Mouse (Mus musculus) limb, embryonic 14.5 days (tissue): ENCODE measurements around the gene Yju2. TPM values are rescaled to one million over a fixed set of nuclear protein-coding genes. Genes with fewer than 3 reads are reported as not detected.

Experiments used
- ATAC-seq: fragments of 200-750 bp; cut with Nextera tagmentation; 2 replicates; pipeline ENCODE4 v1.8.0; 2017; ENCODE audit warnings: low read depth, moderate number of reproducible peaks, moderate TSS enrichment; ENCODE audit not compliant: low FRiP score
- DNase-seq: peaks from one replicate; pipeline ENCODE4 v3.0.0-alpha.2; 2015; ENCODE audit warnings: low spot score
- H3K27ac ChIP-seq: fragments of 300-500 bp; sonication (generic); replicated peaks from 2 replicates; pipeline ENCODE4 v1.5.1; 2014; ENCODE audit warnings: low read depth, mild to moderate bottlenecking, low read length, moderate library complexity, mixed read lengths
- H3K27me3 ChIP-seq: fragments of 300-500 bp; sonication (generic); 2 replicates; pipeline ENCODE4 v1.6.1; 2014; ENCODE audit warnings: low read length, mixed read lengths; ENCODE audit not compliant: control insufficient read depth, insufficient read depth
- H3K36me3 ChIP-seq: fragments of 300-500 bp; sonication (generic); 2 replicates; pipeline ENCODE4 v1.6.1; 2014; ENCODE audit warnings: mild to moderate bottlenecking, low read length, moderate library complexity, mixed read lengths; ENCODE audit not compliant: control insufficient read depth, insufficient read depth
- H3K4me1 ChIP-seq: fragments of 300-500 bp; sonication (generic); 2 replicates; pipeline ENCODE4 v1.6.1; 2014; ENCODE audit warnings: antibody characterized with exemption, low read length, mixed read lengths; ENCODE audit not compliant: control insufficient read depth, insufficient read depth
- H3K4me2 ChIP-seq: fragments of 300-500 bp; sonication (generic); replicated peaks from 2 replicates; pipeline ENCODE4 v1.6.1; 2014; ENCODE audit warnings: low read depth, mild to moderate bottlenecking, low read length, moderate library complexity; ENCODE audit not compliant: severe bottlenecking
- H3K4me3 ChIP-seq: fragments of 300-500 bp; sonication (generic); replicated peaks from 2 replicates; pipeline ENCODE4 v1.5.1; 2014; ENCODE audit warnings: low read length
- H3K9ac ChIP-seq: fragments of 300-500 bp; sonication (generic); 2 replicates; pipeline ENCODE4 v1.6.1; 2014; ENCODE audit warnings: mild to moderate bottlenecking, low read depth, low read length, moderate library complexity; ENCODE audit not compliant: severe bottlenecking
- H3K9me3 ChIP-seq: fragments of 300-500 bp; sonication (generic); 2 replicates; pipeline ENCODE4 v1.6.1; 2016; ENCODE audit warnings: low read length; ENCODE audit not compliant: control insufficient read depth
- POLR2A ChIP-seq: fragments of 200-500 bp; IDR thresholded peaks from 2 replicates; pipeline ENCODE4 v1.8.0; 2012; ENCODE audit warnings: inconsistent platforms, mild to moderate bottlenecking, moderate library complexity, borderline replicate concordance; ENCODE audit not compliant: insufficient read depth, insufficient read length; ENCODE audit errors: extremely low read depth
- WGBS: fragments of 180-500 bp; shearing (Covaris S2); extraction: QIAGEN DNeasy Blood & Tissue Kit; methylation state at CpG from one replicate; pipeline ENCODE4 v1.1.7; 2014; 5-methylcytosine and 5-hydroxymethylcytosine counted together
- polyA plus RNA-seq, 2 experiments: library from polyadenylated mRNA; depleted of rRNA in 1 of 2; stranded (reverse) in 1 of 2; unstranded in 1 of 2; fragments of >200 nt; fragmentation: Nextera tagmentation in 1 of 2; extraction: Ambion mirVana in 1 of 2; gene quantifications; 2 replicates each; pipeline versions ENCODE4 v1.2.1 to v1.2.3; 2012 to 2014

Gene Yju2
- polyA plus RNA-seq, 2 experiments, result 13.3 to 16.7 TPM

- Histone ChIP-seq H3K27ac (no peak overlapping the region), H3K4me3 (no peak overlapping the region), H3K4me1 (peaks cover 3% of the 10 kb centered on the region; the same call in 1 of the 2 replicates), H3K4me2 (no peak overlapping the region), H3K9ac (no peak overlapping the region), H3K27me3 (peaks cover 3% of the 10 kb centered on the region; the same call in 1 of the 2 replicates), H3K36me3 (no peaks in the 10 kb centered on the region), H3K9me3 (no peaks in the 10 kb centered on the region)
- no peak for ATAC-seq
- TF ChIP-seq POLR2A, result no peak
- no peak for DNase-seq
- 78% methylated on average over 6 of the region's 6 CpGs for WGBS
Measured at GRCm38 (mm10) chr17:55953751-55954150, 5.1 kb upstream of the Yju2 start.

- Histone ChIP-seq H3K4me3 (no peak overlapping the region), H3K4me2 (no peak overlapping the region), H3K4me1 (peaks cover 3% of the 10 kb centered on the region; the same call in 1 of the 2 replicates), H3K9me3 (no peaks in the 10 kb centered on the region), H3K36me3 (no peaks in the 10 kb centered on the region), H3K27me3 (peaks cover 3% of the 10 kb centered on the region; the same call in 1 of the 2 replicates), H3K9ac (no peak overlapping the region), H3K27ac (no peak overlapping the region)
- 35% methylated on average over 14 of the region's 16 CpGs for WGBS
- DNase-seq (no peak), ATAC-seq (no peak)
- TF ChIP-seq POLR2A, result no peak
Measured at GRCm38 (mm10) chr17:55954229-55954628, 4.7 kb upstream of the Yju2 start.

GRCm38 (mm10) chr17:55956129-55956528 lies 2.8 kb upstream of the Yju2 start:
- peak overlapping the region; percentile 68 for H3K4me2 ChIP-seq
- TF ChIP-seq POLR2A, result no peak
- WGBS, result 3% methylated on average over 26 of the region's 26 CpGs
- H3K9ac ChIP-seq, result peak overlapping the region; percentile 45
- no peak overlapping the region for H3K27ac ChIP-seq
- H3K36me3 ChIP-seq, result peaks cover 3% of the 10 kb centered on the region; the same call in 1 of the 2 replicates
- DNase-seq (peak; percentile 47), ATAC-seq (no peak)
- H3K4me3 ChIP-seq, result peak overlapping the region; percentile 37
- peaks cover 3% of the 10 kb centered on the region; the same call in 1 of the 2 replicates for H3K4me1 ChIP-seq
- H3K27me3 ChIP-seq, result peaks cover 3% of the 10 kb centered on the region; the same call in 1 of the 2 replicates
- no peaks in the 10 kb centered on the region for H3K9me3 ChIP-seq

- Histone ChIP-seq H3K4me3 (peak overlapping the region; percentile 37), H3K27ac (no peak overlapping the region), H3K36me3 (peaks cover 4% of the 10 kb centered on the region; the same call in 1 of the 2 replicates), H3K9ac (no peak overlapping the region), H3K4me2 (peak overlapping the region; percentile 68), H3K27me3 (peaks cover 3% of the 10 kb centered on the region; the same call in 1 of the 2 replicates), H3K9me3 (no peaks in the 10 kb centered on the region), H3K4me1 (peaks cover 3% of the 10 kb centered on the region; the same call in 1 of the 2 replicates)
- no peak for ATAC-seq
- TF ChIP-seq POLR2A, result no peak
- 38% methylated on average over 6 of the region's 6 CpGs for WGBS
- DNase-seq, result no peak
Measured at GRCm38 (mm10) chr17:55956591-55956990, 2.3 kb upstream of the Yju2 start.

- Histone ChIP-seq H3K4me2 (no peak overlapping the region), H3K4me1 (peaks cover 3% of the 10 kb centered on the region; the same call in 1 of the 2 replicates), H3K36me3 (peaks cover 10% of the 10 kb centered on the region), H3K9me3 (no peaks in the 10 kb centered on the region), H3K27me3 (peaks cover 3% of the 10 kb centered on the region; the same call in 1 of the 2 replicates), H3K27ac (no peak overlapping the region), H3K4me3 (no peak overlapping the region), H3K9ac (no peak overlapping the region)
- no peak for TF ChIP-seq POLR2A
- peak; percentile 71 for DNase-seq
- 15% methylated on average over 9 of the region's 9 CpGs for WGBS
- ATAC-seq, result no peak
Measured at GRCm38 (mm10) chr17:55957168-55957567, 1.7 kb upstream of the Yju2 start.
